Mouse (Mus musculus) CH12.LX (cell line): Measurements from ENCODE around the gene Nup54. TPM values are rescaled to one million over a fixed set of nuclear protein-coding genes. Genes with fewer than 3 reads are reported as not detected.
A peak's percentile ranks its signal among the peaks of the same experiment; 100 is the strongest.

Experiments
- DNase-seq: peaks from one replicate; pipeline ENCODE4 v3.0.0-alpha.2; 2013; ENCODE audit errors: extremely low read depth
- H3K27ac ChIP-seq: 2 replicates; pipeline ENCODE4 v1.5.1; 2012; ENCODE audit warnings: low read depth, mild to moderate bottlenecking, control low read depth, moderate library complexity; ENCODE audit not compliant: insufficient read depth
- H3K27me3 ChIP-seq: replicated peaks from 2 replicates; pipeline ENCODE3; 2012; ENCODE audit warnings: inconsistent platforms
- H3K36me3 ChIP-seq, 2 experiments: replicated peaks in 1 of 2; 2 replicates each; pipeline versions ENCODE3 to v1.6.1; 2012; ENCODE audit warnings: inconsistent platforms in 1 of 2, low read length in 1 of 2, mild to moderate bottlenecking in 1 of 2, mixed read lengths in 1 of 2, moderate library complexity in 1 of 2; ENCODE audit not compliant: control insufficient read depth in 1 of 2, insufficient read depth in 1 of 2
- H3K4me1 ChIP-seq, 2 experiments: 2 replicates each; pipeline ENCODE4 v1.6.1; 2012; ENCODE audit warnings: inconsistent platforms in 1 of 2, moderate library complexity in 1 of 2; ENCODE audit not compliant: insufficient read depth in 2 of 2, control insufficient read depth in 1 of 2
- H3K4me2 ChIP-seq: 2 replicates; pipeline ENCODE4 v1.6.1; 2012; ENCODE audit warnings: low read depth, mild to moderate bottlenecking, control low read depth; ENCODE audit not compliant: poor library complexity, insufficient read depth, severe bottlenecking
- H3K4me3 ChIP-seq, 3 experiments: fragments of 150-350 bp in 1 of 3; sonication (generic) in 1 of 3; replicated peaks in 1 of 3; 2 replicates each; pipeline versions ENCODE3 to v1.5.1; 2011 to 2012; ENCODE audit warnings: low read depth in 2 of 3, low read length in 2 of 3, mild to moderate bottlenecking in 2 of 3, moderate library complexity in 2 of 3, control low read depth in 1 of 3, improper control_type of control experiment in 1 of 3, inconsistent platforms in 1 of 3, mixed read lengths in 1 of 3; ENCODE audit not compliant: poor library complexity in 1 of 3
- H3K79me2 ChIP-seq: replicated peaks from 2 replicates; pipeline ENCODE4 v1.6.1; 2012; ENCODE audit warnings: mild to moderate bottlenecking, moderate library complexity; ENCODE audit not compliant: control insufficient read depth, poor library complexity, insufficient read depth, severe bottlenecking; ENCODE audit errors: extremely low read depth
- H3K9ac ChIP-seq: 2 replicates; pipeline ENCODE4 v1.6.1; 2012; ENCODE audit warnings: low read depth, mild to moderate bottlenecking, control low read depth, moderate library complexity; ENCODE audit not compliant: insufficient read depth
- H3K9me3 ChIP-seq: replicated peaks from 2 replicates; pipeline ENCODE3; 2012; ENCODE audit warnings: low read length, inconsistent platforms, mixed read lengths
- CHD2 ChIP-seq: IDR thresholded peaks from 2 replicates; pipeline ENCODE4 v1.6.1; 2011; ENCODE audit warnings: low read length, improper control_type of control experiment
- E2F4 ChIP-seq: IDR thresholded peaks from 2 replicates; pipeline ENCODE4 v1.6.1; 2011; ENCODE audit warnings: low read depth, low read length, improper control_type of control experiment; ENCODE audit not compliant: insufficient replicate concordance
- EP300 ChIP-seq: IDR thresholded peaks from 2 replicates; pipeline ENCODE4 v1.6.1; 2011; ENCODE audit warnings: low read length, improper control_type of control experiment
- HCFC1 ChIP-seq: IDR thresholded peaks from 2 replicates; pipeline ENCODE4 v1.6.1; 2012; ENCODE audit warnings: low read depth, mild to moderate bottlenecking, inconsistent platforms, low read length, improper control_type of control experiment
- IRF4 ChIP-seq: IDR thresholded peaks from 2 replicates; pipeline ENCODE4 v1.6.1; 2014; ENCODE audit warnings: low read depth, mild to moderate bottlenecking, inconsistent platforms, low read length, improper control_type of control experiment
- MXI1 ChIP-seq: IDR thresholded peaks from 2 replicates; pipeline ENCODE4 v1.6.1; 2011; ENCODE audit warnings: mild to moderate bottlenecking, low read depth, low read length, improper control_type of control experiment
- MYC ChIP-seq: IDR thresholded peaks from 2 replicates; pipeline ENCODE4 v1.6.1; 2011; ENCODE audit warnings: low read depth, mild to moderate bottlenecking, improper control_type of control experiment, low read length
- NELFE ChIP-seq: IDR thresholded peaks from 2 replicates; pipeline ENCODE4 v1.6.1; 2011; ENCODE audit warnings: low read depth, low read length, improper control_type of control experiment
- NRF1 ChIP-seq: IDR thresholded peaks from 2 replicates; pipeline ENCODE4 v1.6.1; 2014; ENCODE audit warnings: low read depth, mild to moderate bottlenecking, inconsistent platforms, low read length, improper control_type of control experiment, moderate library complexity
- PAX5 ChIP-seq: IDR thresholded peaks from 2 replicates; pipeline ENCODE4 v1.6.1; 2012; ENCODE audit warnings: low read length, inconsistent platforms, mixed read lengths
- POLR2AphosphoS2 ChIP-seq: IDR thresholded peaks from 2 replicates; pipeline ENCODE4 v1.6.1; 2011; ENCODE audit warnings: low read depth, low read length, improper control_type of control experiment
- RCOR1 ChIP-seq: conservative IDR thresholded peaks from 2 replicates; pipeline ENCODE4 v1.6.1; 2012; ENCODE audit warnings: low read depth, mild to moderate bottlenecking, inconsistent platforms, low read length, improper control_type of control experiment
- SIN3A ChIP-seq: IDR thresholded peaks from 2 replicates; pipeline ENCODE4 v1.6.1; 2012; ENCODE audit warnings: low read length, improper control_type of control experiment, inconsistent platforms
- TBP ChIP-seq: conservative IDR thresholded peaks from 2 replicates; pipeline ENCODE4 v1.6.1; 2011; ENCODE audit warnings: low read depth, low read length, improper control_type of control experiment
- UBTF ChIP-seq: IDR thresholded peaks from 2 replicates; pipeline ENCODE4 v1.6.1; 2012; ENCODE audit warnings: low read depth, mild to moderate bottlenecking, inconsistent platforms, low read length, improper control_type of control experiment, moderate library complexity
- ZMIZ1 ChIP-seq: IDR thresholded peaks from 2 replicates; pipeline ENCODE4 v1.6.1; 2012; ENCODE audit warnings: low read depth, mild to moderate bottlenecking, inconsistent platforms, low read length, improper control_type of control experiment
- ZNF384 ChIP-seq: IDR thresholded peaks from 2 replicates; pipeline ENCODE4 v1.6.1; 2012; ENCODE audit warnings: low read depth, low read length, improper control_type of control experiment, inconsistent platforms
- dilution Hi-C: fragments of 300-500 bp; cut with MboI; formaldehyde crosslinking; loops from 2 replicates; pipeline ENCODE4 v1.14.3; 2020; ENCODE audit warnings: low sequenced_read_pairs; ENCODE audit not compliant: extremely low pct_unique_long_range_greater_than_20kb, extremely low pct_ligation_motif_present
- in situ Hi-C: fragments of 300-500 bp; cut with MboI; formaldehyde crosslinking; loops from 3 replicates; pipeline ENCODE4 v1.14.3; 2019; ENCODE audit warnings: low sequenced_read_pairs, low pct_ligation_motif_present, low pct_unique_long_range_greater_than_20kb, mixed read lengths
- polyA plus RNA-seq: library from polyadenylated mRNA; unstranded; fragments of >175 nt; gene quantifications from 2 replicates; pipeline ENCODE4 v1.2.1, GENCODE M21; 2012; ENCODE audit warnings: low read depth; ENCODE audit not compliant: insufficient read length
- total RNA-seq, 2 experiments: library from RNA; depleted of rRNA; stranded (reverse); fragments of 300-350 nt in 1 of 2; fragments of >200 nt in 1 of 2; gene quantifications; 2 replicates each; pipeline ENCODE4 v1.2.3; 2012 to 2014

Gene Nup54
- total and polyA plus RNA-seq, 3 experiments = 41.9 to 90.5 (median 72.5) TPM

DNA sequence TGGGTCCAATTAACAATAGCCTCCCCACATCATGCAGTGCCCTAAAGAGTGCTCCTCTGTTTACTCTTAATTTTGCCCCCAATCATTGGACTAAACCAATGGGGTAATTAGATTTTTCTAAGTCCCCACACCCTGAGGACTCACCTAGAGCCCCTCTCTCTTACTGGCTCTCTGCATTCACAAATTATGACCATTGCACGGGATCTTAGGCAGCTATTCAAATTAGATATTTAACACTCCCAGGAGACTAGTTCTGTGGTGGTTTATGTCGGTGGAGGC lies 30.7 kb downstream of the Nup54 start:
- no peak overlapping the region for H3K27ac ChIP-seq
- H3K9me3 ChIP-seq = no peaks in the 10 kb centered on the region
- TF ChIP-seq E2F4 (no peak), ZNF384 (no peak), NELFE (no peak), CHD2 (no peak), TBP (no peak), EP300 (no peak), MYC (no peak), UBTF (no peak), HCFC1 (no peak), ZMIZ1 (no peak), RCOR1 (no peak), NRF1 (no peak), POLR2AphosphoS2 (no peak), SIN3A (no peak)
- in situ Hi-C loops = no loop called here
- no peaks in the 10 kb centered on the region for H3K79me2 ChIP-seq
- dilution Hi-C loops = no loop called here
- H3K9ac ChIP-seq = no peak overlapping the region
- H3K4me1 ChIP-seq = peaks cover 4 to 5% of the 10 kb centered on the region in 2 experiments; a peak in 3 of 4 replicates
- no peak overlapping the region for H3K4me3 ChIP-seq
- H3K4me2 ChIP-seq = 0 out of 2 replicates have a peak overlapping the region, but pooled peaks have one; percentile 4
- peaks cover 0 to under 1% of the 10 kb centered on the region in 2 experiments for H3K36me3 ChIP-seq
- no peaks in the 10 kb centered on the region for H3K27me3 ChIP-seq
- no peak for DNase-seq

DNA sequence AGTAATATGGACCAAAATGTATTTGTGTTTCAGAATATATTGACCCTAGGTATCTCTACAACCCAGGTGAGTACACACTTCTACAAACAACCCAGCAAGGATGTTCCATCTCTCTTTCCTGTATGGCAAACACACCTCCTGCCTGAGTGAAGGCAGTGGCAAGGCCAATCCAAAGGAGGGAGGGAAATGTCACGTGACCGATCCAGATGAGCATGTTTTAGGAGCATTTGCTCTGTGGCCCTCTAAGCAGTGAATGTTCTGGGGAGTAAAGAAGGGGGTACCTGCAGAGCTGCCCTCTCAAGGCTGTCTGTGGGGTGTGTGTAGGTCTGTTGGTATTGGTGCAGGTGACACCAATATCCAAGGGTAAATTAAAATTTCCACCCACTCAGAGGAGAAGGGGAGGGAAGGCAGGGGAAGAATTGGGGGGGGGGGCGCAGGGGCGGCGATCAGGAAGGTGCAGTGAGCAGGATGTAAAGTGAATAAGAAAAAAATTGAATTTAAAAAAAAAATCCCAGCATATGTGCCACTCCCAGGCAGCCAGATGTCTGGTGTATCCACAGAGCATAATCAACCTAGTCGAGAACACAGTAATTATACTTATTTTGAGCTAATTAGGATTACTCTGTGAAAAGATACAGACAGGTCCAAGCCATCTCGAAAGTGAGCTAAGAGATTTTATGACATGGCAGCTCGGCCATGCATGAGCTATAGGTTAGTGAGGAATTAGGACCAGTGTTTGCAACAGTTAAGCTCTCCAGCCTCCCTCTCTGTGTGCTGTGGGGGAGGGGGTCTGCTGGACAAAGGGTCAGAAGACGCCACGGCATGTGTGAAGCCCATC lies 31.2 kb downstream of the Nup54 start:
- Histone ChIP-seq H3K27ac (no peak overlapping the region), H3K4me1 (peaks cover 4 to 5% of the 10 kb centered on the region in 2 experiments; a peak in 3 of 4 replicates), H3K9ac (no peak overlapping the region), H3K4me2 (no peak overlapping the region), H3K27me3 (no peaks in the 10 kb centered on the region)
- dilution Hi-C loops = no loop called here
- TF ChIP-seq TBP (no peak), IRF4 (no peak), CHD2 (no peak), PAX5 (no peak), NELFE (no peak), MXI1 (no peak), E2F4 (no peak)
- TF ChIP-seq, all 38 proteins: peak for 0
- in situ Hi-C loops = no loop called here
- no peak for DNase-seq
- Histone ChIP-seq H3K79me2 (no peaks in the 10 kb centered on the region), H3K9me3 (no peaks in the 10 kb centered on the region), H3K4me3 (no peak overlapping the region), H3K36me3 (no peaks in the 10 kb centered on the region)
